Mouse (Mus musculus) limb, embryonic 14.5 days (tissue): Measurements from ENCODE around the gene Golga5. TPM values are rescaled to one million over a fixed set of nuclear protein-coding genes. Genes with fewer than 3 reads are reported as not detected.

Experiments used
- ATAC-seq: fragments of 200-750 bp; cut with Nextera tagmentation; 2 replicates; pipeline ENCODE4 v1.8.0; 2017; ENCODE audit warnings: low read depth, moderate number of reproducible peaks, moderate TSS enrichment; ENCODE audit not compliant: low FRiP score
- DNase-seq: peaks from one replicate; pipeline ENCODE4 v3.0.0-alpha.2; 2015; ENCODE audit warnings: low spot score
- H3K27ac ChIP-seq: fragments of 300-500 bp; sonication (generic); replicated peaks from 2 replicates; pipeline ENCODE4 v1.5.1; 2014; ENCODE audit warnings: low read depth, mild to moderate bottlenecking, low read length, moderate library complexity, mixed read lengths
- H3K27me3 ChIP-seq: fragments of 300-500 bp; sonication (generic); 2 replicates; pipeline ENCODE4 v1.6.1; 2014; ENCODE audit warnings: low read length, mixed read lengths; ENCODE audit not compliant: control insufficient read depth, insufficient read depth
- H3K36me3 ChIP-seq: fragments of 300-500 bp; sonication (generic); 2 replicates; pipeline ENCODE4 v1.6.1; 2014; ENCODE audit warnings: mild to moderate bottlenecking, low read length, moderate library complexity, mixed read lengths; ENCODE audit not compliant: control insufficient read depth, insufficient read depth
- H3K4me1 ChIP-seq: fragments of 300-500 bp; sonication (generic); 2 replicates; pipeline ENCODE4 v1.6.1; 2014; ENCODE audit warnings: antibody characterized with exemption, low read length, mixed read lengths; ENCODE audit not compliant: control insufficient read depth, insufficient read depth
- H3K4me2 ChIP-seq: fragments of 300-500 bp; sonication (generic); replicated peaks from 2 replicates; pipeline ENCODE4 v1.6.1; 2014; ENCODE audit warnings: low read depth, mild to moderate bottlenecking, low read length, moderate library complexity; ENCODE audit not compliant: severe bottlenecking
- H3K4me3 ChIP-seq: fragments of 300-500 bp; sonication (generic); replicated peaks from 2 replicates; pipeline ENCODE4 v1.5.1; 2014; ENCODE audit warnings: low read length
- H3K9ac ChIP-seq: fragments of 300-500 bp; sonication (generic); 2 replicates; pipeline ENCODE4 v1.6.1; 2014; ENCODE audit warnings: mild to moderate bottlenecking, low read depth, low read length, moderate library complexity; ENCODE audit not compliant: severe bottlenecking
- H3K9me3 ChIP-seq: fragments of 300-500 bp; sonication (generic); 2 replicates; pipeline ENCODE4 v1.6.1; 2016; ENCODE audit warnings: low read length; ENCODE audit not compliant: control insufficient read depth
- POLR2A ChIP-seq: fragments of 200-500 bp; IDR thresholded peaks from 2 replicates; pipeline ENCODE4 v1.8.0; 2012; ENCODE audit warnings: inconsistent platforms, mild to moderate bottlenecking, moderate library complexity, borderline replicate concordance; ENCODE audit not compliant: insufficient read depth, insufficient read length; ENCODE audit errors: extremely low read depth
- WGBS: fragments of 180-500 bp; shearing (Covaris S2); extraction: QIAGEN DNeasy Blood & Tissue Kit; methylation state at CpG from one replicate; pipeline ENCODE4 v1.1.7; 2014; 5-methylcytosine and 5-hydroxymethylcytosine counted together
- polyA plus RNA-seq, 2 experiments: library from polyadenylated mRNA; depleted of rRNA in 1 of 2; stranded (reverse) in 1 of 2; unstranded in 1 of 2; fragments of >200 nt; fragmentation: Nextera tagmentation in 1 of 2; extraction: Ambion mirVana in 1 of 2; gene quantifications; 2 replicates each; pipeline versions ENCODE4 v1.2.1 to v1.2.3; 2012 to 2014

The Golga5 gene
- polyA plus RNA-seq, 2 experiments: 34.9 to 42.3 TPM

GRCm38 (mm10) chr12:102517647-102518046 is 48.7 kb downstream of the Golga5 start:
- Histone ChIP-seq H3K4me3 (no peak overlapping the region), H3K4me1 (0 out of 2 replicates have a peak, but pooled peaks cover 4% of the 10 kb centered on the region), H3K27ac (no peak overlapping the region), H3K9ac (no peak overlapping the region), H3K27me3 (no peaks in the 10 kb centered on the region), H3K9me3 (no peaks in the 10 kb centered on the region), H3K4me2 (no peak overlapping the region), H3K36me3 (no peaks in the 10 kb centered on the region)
- 62% methylated on average over 13 of the region's 13 CpGs for whole genome bisulfite sequencing
- DNase-seq (no peak), ATAC-seq (no peak)
- TF ChIP-seq POLR2A: no peak

GRCm38 (mm10) chr12:102519929-102520720 is 51.2 kb downstream of the Golga5 start:
- H3K4me2 ChIP-seq: no peak overlapping the region
- no peaks in the 10 kb centered on the region for H3K9me3 ChIP-seq
- H3K36me3 ChIP-seq: no peaks in the 10 kb centered on the region
- TF ChIP-seq POLR2A: no peak
- H3K27me3 ChIP-seq: no peaks in the 10 kb centered on the region
- ATAC-seq (no peak), DNase-seq (no peak)
- 80% methylated on average over 12 of the region's 12 CpGs for WGBS
- 0 out of 2 replicates have a peak, but pooled peaks cover 4% of the 10 kb centered on the region for H3K4me1 ChIP-seq
- H3K9ac ChIP-seq: no peak overlapping the region
- no peak overlapping the region for H3K27ac ChIP-seq
- H3K4me3 ChIP-seq: no peak overlapping the region

GRCm38 (mm10) chr12:102521777-102522319 is 52.9 kb downstream of the Golga5 start:
- WGBS: 35% methylated on average over 13 of the region's 13 CpGs
- H3K4me2 ChIP-seq: no peak overlapping the region
- no peak for ATAC-seq

GRCm38 (mm10) chr12:102524216-102524615 is 55.3 kb downstream of the Golga5 start:
- Histone ChIP-seq H3K4me2 (no peak overlapping the region), H3K9ac (no peak overlapping the region), H3K36me3 (no peaks in the 10 kb centered on the region), H3K27ac (no peak overlapping the region), H3K9me3 (no peaks in the 10 kb centered on the region), H3K4me3 (no peak overlapping the region), H3K4me1 (0 out of 2 replicates have a peak, but pooled peaks cover 4% of the 10 kb centered on the region), H3K27me3 (no peaks in the 10 kb centered on the region)
- DNase-seq: no peak
- no peak for ATAC-seq
- WGBS: 75% methylated on average over 3 of the region's 3 CpGs
- no peak for TF ChIP-seq POLR2A

More at GRCm38 (mm10) chr12:102521777-102522319, 52.9 kb downstream of the Golga5 start:
- Histone ChIP-seq H3K27ac (no peak overlapping the region), H3K4me1 (0 out of 2 replicates have a peak, but pooled peaks cover 4% of the 10 kb centered on the region), H3K36me3 (no peaks in the 10 kb centered on the region), H3K4me3 (no peak overlapping the region), H3K27me3 (no peaks in the 10 kb centered on the region), H3K9me3 (no peaks in the 10 kb centered on the region), H3K9ac (no peak overlapping the region)
- no peak for TF ChIP-seq POLR2A
- DNase-seq: peak; percentile 27

- Histone ChIP-seq H3K4me2 (no peak overlapping the region), H3K9ac (no peak overlapping the region), H3K4me3 (no peak overlapping the region), H3K27me3 (no peaks in the 10 kb centered on the region), H3K9me3 (no peaks in the 10 kb centered on the region), H3K4me1 (0 out of 2 replicates have a peak, but pooled peaks cover 4% of the 10 kb centered on the region), H3K27ac (no peak overlapping the region), H3K36me3 (no peaks in the 10 kb centered on the region)
- 16% methylated on average over 6 of the region's 6 CpGs for WGBS
- no peak for ATAC-seq
- TF ChIP-seq POLR2A: no peak
- DNase-seq: peak; percentile 17
These were observed 55.8 kb downstream of the Golga5 start for GRCm38 (mm10) chr12:102524760-102525159.
